ENCODE assay signal across 17 mouse cellular contexts in the genomic region with DNA sequence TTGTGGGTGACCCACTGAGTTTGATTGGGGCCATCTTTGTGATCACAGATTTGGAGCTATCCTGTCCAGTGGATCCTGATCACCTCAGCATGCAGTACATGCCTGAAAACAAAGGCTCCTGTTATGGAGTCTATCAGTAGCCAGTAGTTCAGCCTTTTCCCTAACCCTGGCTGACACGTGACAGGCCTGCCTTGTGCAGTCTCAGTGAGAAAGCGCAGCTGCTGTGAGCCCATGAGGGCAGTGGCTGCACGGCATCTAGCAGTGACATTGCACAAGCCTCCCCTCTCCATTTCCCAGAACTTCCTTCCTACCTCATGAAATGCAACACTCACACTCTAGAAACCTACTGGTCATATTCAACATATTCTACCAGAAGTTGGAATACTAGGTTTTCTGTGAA. TPM values are rescaled to one million over a fixed set of nuclear protein-coding genes. Genes with fewer than 3 reads are reported as not detected.
DNase-seq lines count a peak whose midpoint lies in the region; ATAC-seq lines count a peak whose summit lies in the region.
"Had no signal": no experiment of that assay in that cellular context is flagged by ENCODE, and none has a peak within 500 bp of the region (broad histone marks: within the 10 kb centered on the region; RNA-seq: fewer than 3 reads in every experiment).

No protein-coding gene starts in this region.

- no peak overlapping the region for H3K4me2 ChIP-seq in heart, embryonic 11.5 days
- H3K4me2 ChIP-seq in intestine, embryonic 16.5 days (ENCODE audit: low read depth, low read length): no peak overlapping the region
- H3K4me2 ChIP-seq: midbrain, embryonic 15.5 days had no signal

- DNase-seq in heart, adult 8-10 months (ENCODE audit: low spot score): no peak
- peak; percentile 35 for DNase-seq in kidney, postnatal 10 days
- no peak for DNase-seq in kidney, postnatal 25 days
- DNase-seq in gastrocnemius, postnatal 14 days: no peak
- DNase-seq in adrenal gland, adult 8-10 months: no peak
- DNase-seq: B cell, adult 2 months; cerebellum, adult 18-20 months; embryo, embryonic 11 days; forebrain, postnatal 0 days; gastrocnemius, postnatal 36 days; left cerebral cortex, postnatal 4 days; spleen, adult 18-20 months had no signal

- ATAC-seq in heart, embryonic 11.5 days (replicated peaks; ENCODE audit: insufficient number of reproducible peaks, low FRiP score, low TSS enrichment): 0 out of 2 replicates have a peak, but pooled peaks have one; percentile 17
- ATAC-seq in intestine, embryonic 16.5 days: peak; percentile 48; the same call in 1 of the 2 replicates
- peak; percentile 66 for ATAC-seq in megakaryocyte, adult 5-6 weeks (ENCODE audit: poor library complexity, severe bottlenecking)
- ATAC-seq: forebrain, postnatal 0 days; midbrain, embryonic 15.5 days had no signal

- intact Hi-C loops in gastrocnemius, postnatal 14 days (cut with DNase I; ENCODE audit: low total_unique reads): no loop called here

- 42% methylated on average over 3 of the region's 3 CpGs for WGBS in heart, embryonic 11.5 days (ENCODE audit: insufficient replicate concordance)
- WGBS in intestine, embryonic 16.5 days: 69% methylated on average over 3 of the region's 3 CpGs

- H3K9ac ChIP-seq in heart, embryonic 11.5 days (ENCODE audit: low read depth, low read length): no peak overlapping the region
- no peak overlapping the region for H3K9ac ChIP-seq in intestine, embryonic 16.5 days (ENCODE audit: low read depth, low read length)
- H3K9ac ChIP-seq: forebrain, postnatal 0 days; liver, embryonic 14.5 days; midbrain, embryonic 15.5 days had no signal

- no peak overlapping the region for H3K4me3 ChIP-seq in heart, embryonic 11.5 days (ENCODE audit: low read depth, low read length)
- no peak overlapping the region for H3K4me3 ChIP-seq in intestine, embryonic 16.5 days (ENCODE audit: low read length)
- H3K4me3 ChIP-seq: midbrain, embryonic 15.5 days had no signal

- no peaks in the 10 kb centered on the region for H3K27me3 ChIP-seq in heart, embryonic 11.5 days (ENCODE audit: control insufficient read depth, insufficient read depth, low read length)
- no peaks in the 10 kb centered on the region for H3K27me3 ChIP-seq in intestine, embryonic 16.5 days (replicated peaks; ENCODE audit: control insufficient read depth, insufficient read depth, low read length)
- H3K27me3 ChIP-seq: midbrain, embryonic 15.5 days had no signal

- no peaks in the 10 kb centered on the region for H3K9me3 ChIP-seq in heart, embryonic 11.5 days (replicated peaks; ENCODE audit: control insufficient read depth, low read length)
- no peaks in the 10 kb centered on the region for H3K9me3 ChIP-seq in intestine, embryonic 16.5 days (ENCODE audit: control insufficient read depth, low read length)
- H3K9me3 ChIP-seq: midbrain, embryonic 15.5 days had no signal

- peaks cover 48% of the 10 kb centered on the region for H3K4me1 ChIP-seq in heart, embryonic 11.5 days (ENCODE audit: control insufficient read depth, insufficient read depth, low read length)
- H3K4me1 ChIP-seq in intestine, embryonic 16.5 days (ENCODE audit: control insufficient read depth, insufficient read depth, low read length): no peaks in the 10 kb centered on the region
- H3K4me1 ChIP-seq: midbrain, embryonic 15.5 days had no signal

- H3K36me3 ChIP-seq in heart, embryonic 11.5 days (ENCODE audit: control insufficient read depth, insufficient read depth, low read length): peaks cover 35% of the 10 kb centered on the region
- peaks cover 4% of the 10 kb centered on the region; the same call in 1 of the 2 replicates for H3K36me3 ChIP-seq in intestine, embryonic 16.5 days (ENCODE audit: control insufficient read depth, insufficient read depth, low read length)
- H3K36me3 ChIP-seq: midbrain, embryonic 15.5 days had no signal

- H3K27ac ChIP-seq in heart, embryonic 11.5 days (ENCODE audit: low read depth, low read length): peak overlapping the region; percentile 58
- no peak overlapping the region for H3K27ac ChIP-seq in intestine, embryonic 16.5 days (ENCODE audit: low read length)
- H3K27ac ChIP-seq: liver, embryonic 14.5 days; midbrain, embryonic 15.5 days had no signal

RNA-seq across cellular contexts. Expression of gene Gyg, which starts 20.6 kb away (rescaled TPM):
- polyA plus RNA-seq in heart, embryonic 11.5 days (2014; fragmentation: Nextera tagmentation; extraction: Ambion mirVana): 797 and 836 TPM in 2 replicates
- total RNA-seq in heart, adult 8-10 months (2022): 100 to 1,000 TPM; 159 to 174 (median 169) TPM
- 47.6 and 51.3 TPM in 2 replicates for polyA plus RNA-seq in intestine, embryonic 16.5 days (2015; fragmentation: Nextera tagmentation; extraction: Ambion mirVana)
- 190 and 197 TPM in 2 replicates for total RNA-seq in megakaryocyte, adult 5-6 weeks (2015)
- 64.1 and 69.4 TPM in 2 replicates for total RNA-seq in megakaryocyte, adult 5-6 weeks (2017)
- 100 to 1,000 TPM; 201 to 205 TPM for total RNA-seq in gastrocnemius, postnatal 14 days (2021)
- 100 to 1,000 TPM in 2 of 4 experiments, 10 to 100 TPM in 2; 75.7 to 133 (median 94.3) TPM for total RNA-seq in adrenal gland, adult 8-10 months (2022)
